Mouse (Mus musculus) Patski (cell line): ENCODE measurements around the gene Abcb9. TPM values are rescaled to one million over a fixed set of nuclear protein-coding genes. Genes with fewer than 3 reads are reported as not detected.

Source experiments
- ATAC-seq: fragments of 100-300 bp; one replicate; pipeline ENCODE4 v1.8.0; 2021
- CTCF ChIA-PET: fragments of 350-600 bp; sonication (Branson Sonifier 250); formaldehyde crosslinking; loops from one replicate; lab custom pipeline; 2022; ENCODE audit warnings: inconsistent platforms; lab: Charles Lee
- POLR2A ChIA-PET: fragments of 350-600 bp; sonication (Branson Sonifier 250); formaldehyde crosslinking; loops from one replicate; lab custom pipeline; 2022; ENCODE audit warnings: antibody characterized with exemption, inconsistent platforms; lab: Charles Lee
- DNase-seq: peaks from one replicate; pipeline ENCODE4 v3.0.0-alpha.2; 2011; ENCODE audit warnings: low read depth, low spot score
- H3K27me3 ChIP-seq: fragments of 371-371 bp; one replicate; pipeline ENCODE4 v1.5.1; 2021
- CTCF ChIP-seq: fragments of 100-300 bp; IDR thresholded peaks from one replicate; pipeline ENCODE4 v1.5.1; 2021
- in situ Hi-C: fragments of 300-500 bp; cut with MboI; formaldehyde crosslinking; loops from 3 replicates; pipeline ENCODE4 v1.11.1; 2018; ENCODE audit warnings: low pct_unique_long_range_greater_than_20kb, mixed read lengths
- polyA plus RNA-seq: library from polyadenylated mRNA; unstranded; gene quantifications from one replicate; pipeline ENCODE4 v1.2.3, GENCODE M21; 2021

Gene Abcb9
- polyA plus RNA-seq, 1 experiment from 2014 or later = 5.3 TPM

DNA sequence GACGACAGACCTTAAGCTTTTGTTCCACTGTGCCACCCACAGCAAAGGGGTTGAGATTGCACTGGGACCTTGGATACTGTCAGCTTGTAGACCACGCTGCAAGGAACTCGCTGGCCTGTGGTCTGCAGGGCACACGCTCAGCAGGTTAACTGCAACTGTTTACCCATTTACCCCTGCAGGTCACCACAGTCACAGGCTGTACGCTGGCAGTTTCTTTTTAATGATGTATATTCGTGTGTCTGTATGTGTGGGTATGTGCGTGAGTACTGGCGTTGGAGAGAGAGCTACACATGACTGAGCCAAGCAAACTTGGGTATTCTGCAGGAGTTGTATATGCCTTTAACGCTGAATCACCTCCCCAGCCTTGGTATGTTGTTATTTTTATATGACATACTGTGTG lies 76.9 kb downstream of the Abcb9 start:
- CTCF ChIA-PET = interaction anchor here (0.8 to 2.2 kb wide), 4 partner anchors 11 to 66 kb away, joined by 3 to 5 read pairs (median 3); no protein-coding TSS in a partner anchor
- POLR2A ChIA-PET = interaction anchor here (1.0 kb wide), 1 partner anchor 11 kb away, joined by 3 read pairs; no protein-coding TSS in a partner anchor
- DNase-seq = no peak
- in situ Hi-C loops = no loop called here
- no peak for TF ChIP-seq CTCF
- no peak for ATAC-seq
- no peaks in the 10 kb centered on the region for H3K27me3 ChIP-seq

DNA sequence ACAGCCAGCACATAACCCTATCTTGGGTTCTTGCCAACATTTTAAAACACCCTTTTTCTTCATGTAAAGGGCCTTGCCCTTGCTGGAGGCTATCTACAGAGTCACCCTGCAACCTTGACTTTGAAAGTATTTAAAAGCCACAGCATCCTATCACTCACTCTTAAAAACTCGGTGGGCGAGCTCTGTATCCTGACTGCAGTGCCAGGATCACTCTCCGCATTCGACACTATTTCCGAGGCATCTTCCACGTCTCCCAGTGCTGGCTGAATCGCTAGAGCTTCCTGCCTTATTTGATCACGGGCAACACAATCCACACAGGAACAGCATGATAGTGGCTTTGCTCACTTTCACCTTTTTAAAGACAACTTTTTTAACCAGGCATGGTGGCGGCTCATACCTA lies 77.7 kb downstream of the Abcb9 start:
- in situ Hi-C loops = no loop called here
- POLR2A ChIA-PET = interaction anchor here (1.0 kb wide), 1 partner anchor 11 kb away, joined by 3 read pairs; no protein-coding TSS in a partner anchor
- CTCF ChIA-PET = interaction anchor here (1.0 to 2.2 kb wide), 3 partner anchors 11 to 55 kb away, joined by 3 to 5 read pairs (median 3); no protein-coding TSS in a partner anchor
- no peaks in the 10 kb centered on the region for H3K27me3 ChIP-seq
- TF ChIP-seq CTCF = no peak
- ATAC-seq (no peak), DNase-seq (no peak)

DNA sequence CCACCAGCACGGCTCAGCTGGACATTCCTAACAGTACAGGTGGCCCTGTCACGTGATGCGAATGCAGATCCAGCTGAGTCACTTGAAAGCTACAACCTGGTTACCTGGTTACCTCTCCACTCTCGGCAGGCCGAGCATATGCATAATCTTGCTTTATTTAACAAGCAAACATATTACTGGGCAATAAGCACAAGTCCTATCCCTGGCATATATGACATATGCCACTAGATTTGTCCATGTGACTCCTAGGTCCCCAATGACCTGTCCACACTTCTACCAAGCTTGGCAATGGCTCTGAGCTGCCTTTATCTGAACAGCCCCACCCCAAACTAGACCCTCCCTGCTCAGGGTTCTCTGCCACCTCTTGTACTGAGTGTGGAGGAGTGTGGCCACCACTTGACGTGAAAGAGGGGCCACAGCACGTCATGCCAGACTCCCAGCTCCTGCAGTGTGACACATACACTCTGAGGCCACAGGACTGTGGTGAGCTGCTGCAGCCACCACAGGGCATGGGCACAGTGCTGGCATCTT lies 79.2 kb downstream of the Abcb9 start:
- ChIA-PET CTCF (interaction anchor here (0.8 to 2.3 kb wide), 4 partner anchors 9 to 16 kb away, joined by 5 to 9 read pairs (median 6); no protein-coding TSS in a partner anchor), POLR2A (interaction anchor here (0.5 to 2.2 kb wide), 4 partner anchors 9 to 431 kb away, joined by 3 to 10 read pairs (median 4); partner anchors contain the start of gene Vps37b)
- in situ Hi-C loops = no loop called here
- H3K27me3 ChIP-seq = no peaks in the 10 kb centered on the region
- ATAC-seq = no peak
- no peak for DNase-seq
- no peak for TF ChIP-seq CTCF

DNA sequence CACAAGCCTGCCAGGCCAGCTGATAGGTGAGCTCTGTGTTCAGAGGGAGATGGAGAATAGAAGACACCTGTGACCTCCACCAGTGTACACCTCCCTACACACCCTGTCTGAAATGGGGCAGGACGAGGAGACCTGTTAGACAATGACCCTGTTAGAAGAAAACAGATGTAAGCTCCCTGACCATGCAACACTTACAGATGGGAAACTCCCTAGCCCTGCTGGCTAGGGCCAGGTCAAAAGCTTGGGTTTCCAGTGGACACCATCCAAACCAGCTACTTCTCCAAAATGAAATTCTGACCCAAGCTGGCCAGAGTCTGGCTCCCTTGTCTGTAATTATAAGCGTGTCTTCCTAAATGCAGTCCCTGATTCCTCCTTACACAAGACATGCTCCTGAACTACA lies 79.9 kb downstream of the Abcb9 start:
- no peak for ATAC-seq
- no peak for TF ChIP-seq CTCF
- in situ Hi-C loops = no loop called here
- CTCF ChIA-PET = interaction anchor here (1.7 to 2.3 kb wide), 2 partner anchors 9 to 10 kb away, joined by 7 to 9 read pairs; no protein-coding TSS in a partner anchor
- POLR2A ChIA-PET = interaction anchor here (2.2 kb wide), 1 partner anchor 12 kb away, joined by 10 read pairs; no protein-coding TSS in a partner anchor
- H3K27me3 ChIP-seq = no peaks in the 10 kb centered on the region
- DNase-seq = no peak

DNA sequence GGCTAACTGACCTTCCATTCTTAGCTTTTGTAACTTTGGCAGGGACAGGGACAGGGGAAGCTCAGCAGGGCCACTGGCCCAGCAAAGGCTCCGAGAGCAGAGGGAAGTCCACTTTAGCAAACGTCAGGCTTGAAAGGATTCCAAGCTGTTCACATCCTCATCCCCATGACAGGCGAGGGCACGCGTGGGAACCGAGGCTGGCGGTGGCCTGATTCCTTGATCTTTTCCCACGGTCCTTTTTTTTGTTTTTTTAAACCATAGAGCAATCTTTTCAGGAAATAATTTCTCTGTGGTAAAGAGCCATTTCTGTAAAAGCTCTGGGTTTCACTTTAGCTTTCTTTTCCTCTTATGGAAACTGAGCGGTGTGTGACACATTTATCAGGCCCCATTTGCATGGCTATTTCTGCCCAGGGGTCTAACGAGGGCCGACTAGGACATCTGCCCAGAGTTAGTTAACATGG lies 80.8 kb downstream of the Abcb9 start:
- ATAC-seq = no peak
- ChIA-PET CTCF (interaction anchor here (1.7 to 2.3 kb wide), 2 partner anchors 8 to 11 kb away, joined by 7 to 9 read pairs; no protein-coding TSS in a partner anchor), POLR2A (interaction anchor here (0.9 kb wide), 1 partner anchor 17 kb away, joined by 3 read pairs; no protein-coding TSS in a partner anchor)
- no peak for DNase-seq
- in situ Hi-C loops = no loop called here
- TF ChIP-seq CTCF = no peak
- no peaks in the 10 kb centered on the region for H3K27me3 ChIP-seq

DNA sequence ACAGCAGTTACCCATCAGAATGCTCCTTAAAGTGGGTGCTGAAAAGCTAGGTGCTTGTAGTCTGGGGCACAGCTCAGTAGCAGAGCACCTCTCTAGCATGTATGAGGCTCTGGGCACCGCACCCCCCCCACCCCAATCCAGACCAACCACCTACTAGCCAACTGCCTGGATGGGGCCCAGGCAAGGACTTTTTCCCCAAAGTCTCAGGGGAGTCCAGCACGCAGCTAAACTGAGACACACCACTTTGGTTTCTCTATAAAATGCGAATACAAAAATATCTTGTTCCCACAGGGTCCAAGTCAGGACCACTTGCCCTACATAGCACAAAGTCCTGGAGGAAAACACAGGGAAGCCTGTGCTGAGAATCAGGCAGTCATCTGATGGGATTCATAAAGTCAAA lies 81.4 kb downstream of the Abcb9 start:
- no peak for TF ChIP-seq CTCF
- CTCF ChIA-PET = interaction anchor here (1.6 to 2.3 kb wide), 2 partner anchors 12 to 60 kb away, joined by 3 to 9 read pairs; no protein-coding TSS in a partner anchor

DNA sequence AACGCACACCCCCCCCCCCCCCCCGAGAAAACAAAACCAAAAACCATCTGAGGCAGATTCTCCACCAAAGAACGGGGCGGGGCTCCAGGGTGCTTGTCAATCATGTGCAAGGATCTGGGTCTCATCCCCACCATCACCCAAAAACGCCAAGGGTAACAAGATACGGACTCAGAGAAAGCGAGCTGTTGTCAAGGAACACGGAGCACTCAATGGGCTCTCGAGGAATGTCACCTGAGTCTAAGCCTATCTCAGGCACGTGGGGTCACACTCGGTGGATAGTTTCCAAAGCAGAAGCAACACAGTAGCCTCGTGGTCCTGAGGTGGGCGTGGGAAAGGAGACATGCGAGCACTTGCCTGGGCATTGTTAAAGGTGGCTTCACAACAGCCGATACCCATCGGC lies 81.9 kb downstream of the Abcb9 start:
- no peak for DNase-seq
- ChIA-PET CTCF (interaction anchor here (1.6 kb wide), 1 partner anchor 60 kb away, joined by 3 read pairs; no protein-coding TSS in a partner anchor), POLR2A (interaction anchor here (0.5 to 2.0 kb wide), 3 partner anchors 11 to 57 kb away, joined by 4 to 7 read pairs (median 6); no protein-coding TSS in a partner anchor)
- in situ Hi-C loops = no loop called here
- ATAC-seq = no peak
- no peak for TF ChIP-seq CTCF
- H3K27me3 ChIP-seq = no peaks in the 10 kb centered on the region

More for the DNA sequence above, 81.4 kb downstream of the Abcb9 start:
- in situ Hi-C loops = no loop called here
- H3K27me3 ChIP-seq = no peaks in the 10 kb centered on the region
- POLR2A ChIA-PET = interaction anchor here (0.9 kb wide), 1 partner anchor 17 kb away, joined by 3 read pairs; no protein-coding TSS in a partner anchor
- ATAC-seq = no peak
- DNase-seq = no peak

DNA sequence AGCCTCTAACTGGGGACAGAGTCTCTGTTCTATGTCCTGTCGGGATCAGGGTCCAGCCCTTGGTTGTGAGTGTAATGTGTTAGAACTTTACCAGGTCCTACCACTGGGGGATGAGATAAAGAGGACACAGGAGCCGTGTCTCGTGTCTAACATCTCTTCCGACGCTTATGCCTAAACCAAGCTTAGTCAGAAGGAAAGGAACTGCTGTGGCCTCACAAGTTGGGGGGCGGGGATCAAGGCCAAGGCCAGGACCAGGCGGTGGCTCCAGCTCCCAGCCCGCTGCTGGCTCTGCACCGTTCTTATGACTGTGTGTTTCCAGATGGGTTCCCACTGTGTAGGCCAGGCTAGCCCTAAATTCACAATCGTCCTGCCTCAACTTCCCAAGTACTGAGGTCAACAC lies 82.7 kb downstream of the Abcb9 start:
- H3K27me3 ChIP-seq = no peaks in the 10 kb centered on the region
- ChIA-PET CTCF (interaction anchor here (1.6 kb wide), 1 partner anchor 61 kb away, joined by 3 read pairs; no protein-coding TSS in a partner anchor), POLR2A (interaction anchor here (0.5 to 2.0 kb wide), 3 partner anchors 9 to 58 kb away, joined by 3 to 7 read pairs (median 4); no protein-coding TSS in a partner anchor)
- in situ Hi-C loops = no loop called here
- TF ChIP-seq CTCF = no peak
- DNase-seq (no peak), ATAC-seq (no peak)

DNA sequence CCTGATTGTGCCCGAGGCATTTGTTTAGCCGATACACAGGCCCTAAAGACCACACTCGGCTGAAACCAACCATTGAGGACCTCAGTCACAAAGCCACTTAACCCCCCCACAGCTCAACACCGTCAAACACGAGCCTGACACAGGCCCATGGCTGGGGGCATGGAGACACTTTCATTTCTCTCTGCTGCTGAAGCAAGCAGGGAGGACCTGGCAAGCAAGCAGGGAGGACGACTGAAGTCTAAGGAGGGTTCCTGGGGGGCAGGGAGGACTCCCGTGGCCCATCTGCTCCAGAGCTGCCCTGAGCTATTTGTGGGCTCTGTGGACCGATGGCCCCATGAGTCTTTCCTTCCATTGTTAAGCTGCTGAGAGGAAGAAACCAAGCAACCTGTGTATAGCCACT lies 83.7 kb downstream of the Abcb9 start:
- in situ Hi-C loops = no loop called here
- no peaks in the 10 kb centered on the region for H3K27me3 ChIP-seq
- ChIA-PET CTCF (interaction anchor here (1.2 kb wide), 1 partner anchor 73 kb away, joined by 3 read pairs; no protein-coding TSS in a partner anchor), POLR2A (interaction anchor here (2.0 kb wide), 1 partner anchor 13 kb away, joined by 7 read pairs; no protein-coding TSS in a partner anchor)
- ATAC-seq = no peak
- no peak for DNase-seq
- no peak for TF ChIP-seq CTCF

Other genes starting within 250 kb of the Abcb9 start
- not detected for gene Hcar2, start 230.3 kb downstream of the Abcb9 start, polyA plus RNA-seq
- gene Hcar1, start 215.8 kb downstream of the Abcb9 start, polyA plus RNA-seq = not detected
- 117 TPM for gene Denr, start 188.6 kb downstream of the Abcb9 start, polyA plus RNA-seq
- gene Gm43518, start 168.4 kb downstream of the Abcb9 start, polyA plus RNA-seq = 0.68 TPM
- gene Ccdc62, start 165.1 kb downstream of the Abcb9 start, polyA plus RNA-seq = 6.7 TPM
- gene Hip1r, start 122.2 kb downstream of the Abcb9 start, polyA plus RNA-seq = 62.0 TPM
- 25.5 TPM for gene Vps37b, start 63.5 kb downstream of the Abcb9 start, polyA plus RNA-seq
- gene Ogfod2, start 16.5 kb upstream of the Abcb9 start, polyA plus RNA-seq = 45.4 TPM
- gene Arl6ip4, start 20.3 kb upstream of the Abcb9 start, polyA plus RNA-seq = 89.3 TPM
- gene Pitpnm2, start 154.0 kb upstream of the Abcb9 start, polyA plus RNA-seq = 33.3 TPM
- 14.0 TPM for gene Mphosph9, start 232.2 kb upstream of the Abcb9 start, polyA plus RNA-seq
- 17.0 TPM for gene 2810006K23Rik, start 232.3 kb upstream of the Abcb9 start, polyA plus RNA-seq